Mouse (Mus musculus): ENCODE measurements around the gene Igtp.
A peak's percentile ranks its signal among the peaks of the same experiment; 100 is the strongest.
"Not testable (repeated sequence)": the region's sequence is repeated elsewhere in the genome, so short reads cannot be mapped to it uniquely, and the experiment has no call there.

Gene Igtp

GRCm38 (mm10) chr11:58199229-58200037 is at the start of gene Igtp, which contains the start of gene Irgm2:
Gene Igtp, plus strand, starts transcription at chr11:58199556.
Gene Irgm2, plus strand, starts transcription at chr11:58199618.
- peak; percentile 70 to 84 for DNase-seq (ENCODE audit: low read depth in 2 of 2, low spot score in 2 of 2)

GRCm38 (mm10) chr11:58155458-58155857 is 43.9 kb upstream of the Igtp start:
- no peak for DNase-seq (ENCODE audit: low read depth in 2 of 2, low spot score in 2 of 2)

- DNase-seq (ENCODE audit: low read depth in 2 of 2, low spot score in 2 of 2) = no peak
These were observed 42.5 kb upstream of the Igtp start for GRCm38 (mm10) chr11:58156871-58157270.

- DNase-seq (ENCODE audit: low read depth in 2 of 2, low spot score in 2 of 2) = no peak
These were observed 34.3 kb upstream of the Igtp start for GRCm38 (mm10) chr11:58165072-58165471.

GRCm38 (mm10) chr11:58167822-58168166 is 31.6 kb upstream of the Igtp start:
- DNase-seq (ENCODE audit: low read depth in 2 of 2, low spot score in 2 of 2) = no peak

GRCm38 (mm10) chr11:58168167-58168915 is 31.0 kb upstream of the Igtp start, which contains the start of gene Gemin5:
Gene Gemin5, minus strand, starts transcription at chr11:58168539.
- peak; percentile 73 to 79 for DNase-seq (ENCODE audit: low read depth in 2 of 2, low spot score in 2 of 2)

- DNase-seq (ENCODE audit: low read depth in 2 of 2, low spot score in 2 of 2) = no peak
These were observed 29.7 kb upstream of the Igtp start for GRCm38 (mm10) chr11:58169666-58170065.

GRCm38 (mm10) chr11:58171459-58172091 is 27.8 kb upstream of the Igtp start, which contains the start of gene Mrpl22:
Gene Mrpl22, plus strand, starts transcription at chr11:58171661.
- DNase-seq (ENCODE audit: low read depth in 2 of 2, low spot score in 2 of 2) = peak; percentile 87 to 89

- peak; percentile 73 to 80 for DNase-seq (ENCODE audit: low read depth in 2 of 2, low spot score in 2 of 2)
These were observed 19.8 kb upstream of the Igtp start for GRCm38 (mm10) chr11:58179563-58179962.

- DNase-seq (ENCODE audit: low read depth in 2 of 2, low spot score in 2 of 2) = not testable (repeated sequence)
These were observed 19.4 kb upstream of the Igtp start for GRCm38 (mm10) chr11:58179986-58180385.

- DNase-seq (ENCODE audit: low read depth in 2 of 2, low spot score in 2 of 2) = no peak
These were observed 18.6 kb upstream of the Igtp start for GRCm38 (mm10) chr11:58180756-58181155.

GRCm38 (mm10) chr11:58183579-58183978 is 15.8 kb upstream of the Igtp start:
- no peak for DNase-seq (ENCODE audit: low read depth in 2 of 2, low spot score in 2 of 2)

GRCm38 (mm10) chr11:58189675-58190074 is 9.7 kb upstream of the Igtp start:
- no peak for DNase-seq (ENCODE audit: low read depth in 2 of 2, low spot score in 2 of 2)

- DNase-seq (ENCODE audit: low read depth in 2 of 2, low spot score in 2 of 2) = no peak
These were observed 6.0 kb upstream of the Igtp start for GRCm38 (mm10) chr11:58193326-58193725.

- no peak for DNase-seq (ENCODE audit: low read depth in 2 of 2, low spot score in 2 of 2)
These were observed 5.4 kb upstream of the Igtp start for GRCm38 (mm10) chr11:58193860-58194520.

- DNase-seq (ENCODE audit: low read depth in 2 of 2, low spot score in 2 of 2) = no peak
These were observed 693 bp upstream of the Igtp start for GRCm38 (mm10) chr11:58198663-58199062.

- no peak for DNase-seq (ENCODE audit: low read depth in 2 of 2, low spot score in 2 of 2)
These were observed 870 bp downstream of the Igtp start for GRCm38 (mm10) chr11:58200226-58200625.

GRCm38 (mm10) chr11:58201052-58201451 is 1.7 kb downstream of the Igtp start:
- peak in 1 of 2 experiments; percentile 35 for DNase-seq (ENCODE audit: low read depth in 2 of 2, low spot score in 2 of 2)

- DNase-seq (ENCODE audit: low read depth in 2 of 2, low spot score in 2 of 2) = no peak
These were observed 11.0 kb downstream of the Igtp start for GRCm38 (mm10) chr11:58210321-58210886.

GRCm38 (mm10) chr11:58211062-58211681 is 11.8 kb downstream of the Igtp start:
- no peak for DNase-seq (ENCODE audit: low read depth in 2 of 2, low spot score in 2 of 2)
